Mouse (Mus musculus): ENCODE measurements around the gene Dhcr7. TPM values are rescaled to one million over a fixed set of nuclear protein-coding genes. Genes with fewer than 3 reads are reported as not detected.

The Dhcr7 gene
- total and polyA plus RNA-seq, 3 experiments = 5.1 to 22.2 (median 5.7) TPM

GRCm38 (mm10) chr7:143837705-143838358 is 14.9 kb downstream of the Dhcr7 start:
- TF ChIP-seq EP300 (IDR thresholded peaks at IDR 0.05; ENCODE audit: insufficient read depth, low read depth, low read length) (no peak), POLR2A (IDR thresholded peaks at IDR 0.05; ENCODE audit: insufficient read depth, low read depth, low read length) (no peak), CTCF (IDR thresholded peaks at IDR 0.05) (no peak)
- no peaks in the 10 kb centered on the region for H3K79me2 ChIP-seq (replicated peaks; ENCODE audit: control insufficient read depth, insufficient read depth, low read length)
- no peak overlapping the region for H3K4me3 ChIP-seq
- intact Hi-C loops (cut with DNase I) = loop anchor here (10.0 kb wide), 1 partner anchor 237 kb away; no protein-coding TSS in a partner anchor
- no peaks in the 10 kb centered on the region for H3K4me1 ChIP-seq (ENCODE audit: control insufficient read depth, insufficient read depth, low read length)
- no peak overlapping the region for H3K9ac ChIP-seq (ENCODE audit: low read depth, low read length)
- no peak for DNase-seq
- no peaks in the 10 kb centered on the region for H3K36me3 ChIP-seq (ENCODE audit: control insufficient read depth, insufficient read depth, low read length)
- H3K27me3 ChIP-seq (ENCODE audit: control insufficient read depth, insufficient read depth, low read length) = no peaks in the 10 kb centered on the region
- H3K27ac ChIP-seq = no peak overlapping the region
- 71% methylated on average over 3 of the region's 3 CpGs for WGBS

GRCm38 (mm10) chr7:143840121-143840520 is 17.2 kb downstream of the Dhcr7 start:
- no peak overlapping the region for H3K4me3 ChIP-seq
- DNase-seq = no peak
- H3K79me2 ChIP-seq (replicated peaks; ENCODE audit: control insufficient read depth, insufficient read depth, low read length) = no peaks in the 10 kb centered on the region
- no peak for TF ChIP-seq EP300 (IDR thresholded peaks at IDR 0.05; ENCODE audit: insufficient read depth, low read depth, low read length)
- no peak for TF ChIP-seq CTCF (IDR thresholded peaks at IDR 0.05)
- TF ChIP-seq POLR2A (IDR thresholded peaks at IDR 0.05; ENCODE audit: insufficient read depth, low read depth, low read length) = no peak
- no peaks in the 10 kb centered on the region for H3K27me3 ChIP-seq (ENCODE audit: control insufficient read depth, insufficient read depth, low read length)
- H3K36me3 ChIP-seq (ENCODE audit: control insufficient read depth, insufficient read depth, low read length) = no peaks in the 10 kb centered on the region
- no peak overlapping the region for H3K27ac ChIP-seq
- 90% methylated on average over 5 of the region's 5 CpGs for WGBS
- H3K4me1 ChIP-seq (ENCODE audit: control insufficient read depth, insufficient read depth, low read length) = no peaks in the 10 kb centered on the region
- no peak overlapping the region for H3K9ac ChIP-seq (ENCODE audit: low read depth, low read length)
- intact Hi-C loops (cut with DNase I) = no loop called here

- intact Hi-C loops (cut with DNase I) = no loop called here
- H3K4me1 ChIP-seq (ENCODE audit: control insufficient read depth, insufficient read depth, low read length) = no peaks in the 10 kb centered on the region
- H3K9ac ChIP-seq (ENCODE audit: low read depth, low read length) = no peak overlapping the region
- no peak overlapping the region for H3K4me3 ChIP-seq
- TF ChIP-seq POLR2A (IDR thresholded peaks at IDR 0.05; ENCODE audit: insufficient read depth, low read depth, low read length) = no peak
- TF ChIP-seq CTCF (IDR thresholded peaks at IDR 0.05) = no peak
- no peak for TF ChIP-seq EP300 (IDR thresholded peaks at IDR 0.05; ENCODE audit: insufficient read depth, low read depth, low read length)
- no peak for DNase-seq
- no peaks in the 10 kb centered on the region for H3K79me2 ChIP-seq (replicated peaks; ENCODE audit: control insufficient read depth, insufficient read depth, low read length)
- WGBS = 95% methylated on average over 8 of the region's 8 CpGs
- H3K36me3 ChIP-seq (ENCODE audit: control insufficient read depth, insufficient read depth, low read length) = no peaks in the 10 kb centered on the region
- H3K27me3 ChIP-seq (ENCODE audit: control insufficient read depth, insufficient read depth, low read length) = no peaks in the 10 kb centered on the region
- H3K27ac ChIP-seq = no peak overlapping the region
These were observed 18.4 kb downstream of the Dhcr7 start for GRCm38 (mm10) chr7:143841301-143841700.

GRCm38 (mm10) chr7:143848127-143848767 is 25.3 kb downstream of the Dhcr7 start:
- Histone ChIP-seq H3K36me3 (ENCODE audit: control insufficient read depth, insufficient read depth, low read length) (no peaks in the 10 kb centered on the region), H3K9ac (ENCODE audit: low read depth, low read length) (no peak overlapping the region), H3K27me3 (ENCODE audit: control insufficient read depth, insufficient read depth, low read length) (no peaks in the 10 kb centered on the region), H3K4me1 (ENCODE audit: control insufficient read depth, insufficient read depth, low read length) (no peaks in the 10 kb centered on the region), H3K4me3 (no peak overlapping the region), H3K79me2 (replicated peaks; ENCODE audit: control insufficient read depth, insufficient read depth, low read length) (no peaks in the 10 kb centered on the region), H3K27ac (no peak overlapping the region)
- 86% methylated on average over 5 of the region's 5 CpGs for WGBS
- intact Hi-C loops (cut with DNase I) = no loop called here
- DNase-seq = no peak
- TF ChIP-seq POLR2A (IDR thresholded peaks at IDR 0.05; ENCODE audit: insufficient read depth, low read depth, low read length) = no peak
- TF ChIP-seq EP300 (IDR thresholded peaks at IDR 0.05; ENCODE audit: insufficient read depth, low read depth, low read length) = no peak
- no peak for TF ChIP-seq CTCF (IDR thresholded peaks at IDR 0.05)

GRCm38 (mm10) chr7:143848768-143849482 is 26.0 kb downstream of the Dhcr7 start:
- WGBS = 88% methylated on average over 7 of the region's 8 CpGs
- H3K36me3 ChIP-seq (ENCODE audit: control insufficient read depth, insufficient read depth, low read length) = no peaks in the 10 kb centered on the region

More at GRCm38 (mm10) chr7:143848768-143849482, 26.0 kb downstream of the Dhcr7 start:
- H3K27ac ChIP-seq = no peak overlapping the region
- H3K79me2 ChIP-seq (replicated peaks; ENCODE audit: control insufficient read depth, insufficient read depth, low read length) = no peaks in the 10 kb centered on the region
- H3K27me3 ChIP-seq (ENCODE audit: control insufficient read depth, insufficient read depth, low read length) = no peaks in the 10 kb centered on the region
- H3K4me3 ChIP-seq = no peak overlapping the region
- intact Hi-C loops (cut with DNase I) = no loop called here
- TF ChIP-seq POLR2A (IDR thresholded peaks at IDR 0.05; ENCODE audit: insufficient read depth, low read depth, low read length) (no peak), EP300 (IDR thresholded peaks at IDR 0.05; ENCODE audit: insufficient read depth, low read depth, low read length) (no peak), CTCF (IDR thresholded peaks at IDR 0.05) (no peak)
- DNase-seq = no peak
- no peak overlapping the region for H3K9ac ChIP-seq (ENCODE audit: low read depth, low read length)
- H3K4me1 ChIP-seq (ENCODE audit: control insufficient read depth, insufficient read depth, low read length) = no peaks in the 10 kb centered on the region

All from heart, adult 2 months (tissue).